Mouse (Mus musculus): Measurements from ENCODE around the gene Mdm2. TPM values are rescaled to one million over a fixed set of nuclear protein-coding genes. Genes with fewer than 3 reads are reported as not detected.

The Mdm2 gene
- polyA plus RNA-seq, 1 experiment, result 37.2 TPM

DNA sequence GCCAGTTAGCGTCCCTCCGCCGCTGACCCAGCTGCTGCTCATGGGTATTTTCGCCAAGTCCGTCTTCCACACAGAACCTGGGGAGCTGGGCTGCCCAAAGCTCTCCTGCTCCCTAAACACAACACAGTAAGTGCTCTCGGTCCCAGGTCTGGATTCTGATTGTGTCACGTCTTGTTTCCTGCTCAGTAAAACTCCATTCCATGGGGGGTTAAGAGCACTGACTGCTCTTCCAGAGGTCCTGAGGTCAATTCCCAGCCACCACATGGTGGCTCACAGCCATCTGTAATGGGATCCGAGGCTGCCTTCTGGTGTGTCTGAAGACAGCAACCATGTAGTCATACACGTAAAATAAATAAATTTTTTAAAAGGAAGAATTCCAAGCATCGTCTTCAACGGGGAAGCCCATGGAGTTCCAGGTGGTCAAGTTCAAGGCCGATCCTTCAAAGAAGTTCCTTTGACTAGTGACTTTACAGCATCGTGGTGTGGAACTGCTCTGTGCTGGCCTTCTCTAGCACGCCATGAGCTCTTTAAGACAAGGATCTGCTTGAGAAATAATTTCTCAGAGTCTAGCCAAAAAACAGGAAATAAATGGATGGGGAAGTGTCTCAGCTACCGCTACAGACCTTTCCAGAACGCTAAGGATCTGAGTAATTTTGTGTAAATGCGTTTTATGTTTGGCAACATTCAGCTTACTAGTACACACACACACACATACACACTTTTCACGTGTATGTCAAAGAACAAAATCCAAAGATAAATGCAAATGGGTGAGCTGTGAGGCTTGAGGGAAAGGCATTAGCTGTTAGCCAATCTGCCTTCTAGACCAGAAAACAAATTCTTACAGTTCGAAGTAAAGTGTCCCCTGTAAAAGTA is 26.0 kb downstream of the Mdm2 start:
- no peak for TF ChIP-seq POLR2A (IDR thresholded peaks at IDR 0.05; ENCODE audit: low read depth, low read length)
- no peak for TF ChIP-seq CTCF (IDR thresholded peaks at IDR 0.05; ENCODE audit: extremely low read depth, insufficient read depth, insufficient read length, insufficient replicate concordance)
- Histone ChIP-seq H3K27ac (ENCODE audit: insufficient read depth, low read length) (no peak overlapping the region), H3K36me3 (ENCODE audit: control insufficient read depth, insufficient read depth, low read length) (peaks cover 25% of the 10 kb centered on the region), H3K4me3 (ENCODE audit: extremely low read depth, insufficient read depth, insufficient read length) (no peak overlapping the region), H3K4me1 (ENCODE audit: control insufficient read depth, insufficient read depth, insufficient read length) (no peaks in the 10 kb centered on the region; the same call in 1 of the 2 replicates), H3K27me3 (ENCODE audit: control insufficient read depth, insufficient read depth, low read length) (no peaks in the 10 kb centered on the region)
- DNase-seq (ENCODE audit: low read depth in 1 of 2, low spot score in 2 of 2), result no peak
- 68% methylated on average over 19 of the region's 19 CpGs for WGBS

- H3K4me1 ChIP-seq (ENCODE audit: control insufficient read depth, insufficient read depth, insufficient read length), result no peaks in the 10 kb centered on the region; the same call in 1 of the 2 replicates
- 95% methylated on average over 9 of the region's 9 CpGs for WGBS
- H3K27me3 ChIP-seq (ENCODE audit: control insufficient read depth, insufficient read depth, low read length), result no peaks in the 10 kb centered on the region
- no peak overlapping the region for H3K4me3 ChIP-seq (ENCODE audit: extremely low read depth, insufficient read depth, insufficient read length)
- TF ChIP-seq POLR2A (IDR thresholded peaks at IDR 0.05; ENCODE audit: low read depth, low read length) (no peak), CTCF (IDR thresholded peaks at IDR 0.05; ENCODE audit: extremely low read depth, insufficient read depth, insufficient read length, insufficient replicate concordance) (no peak)
- no peak for DNase-seq (ENCODE audit: low read depth in 1 of 2, low spot score in 2 of 2)
- peaks cover 19% of the 10 kb centered on the region for H3K36me3 ChIP-seq (ENCODE audit: control insufficient read depth, insufficient read depth, low read length)
- no peak overlapping the region for H3K27ac ChIP-seq (ENCODE audit: insufficient read depth, low read length)
Observed at GRCm38 (mm10) chr10:117683734-117684037, 26.9 kb downstream of the Mdm2 start.

- whole genome bisulfite sequencing, result 93% methylated on average over 30 of the region's 30 CpGs
- Histone ChIP-seq H3K36me3 (ENCODE audit: control insufficient read depth, insufficient read depth, low read length) (peaks cover 16% of the 10 kb centered on the region), H3K4me3 (ENCODE audit: extremely low read depth, insufficient read depth, insufficient read length) (no peak overlapping the region), H3K27ac (ENCODE audit: insufficient read depth, low read length) (no peak overlapping the region), H3K4me1 (ENCODE audit: control insufficient read depth, insufficient read depth, insufficient read length) (no peaks in the 10 kb centered on the region; the same call in 1 of the 2 replicates), H3K27me3 (ENCODE audit: control insufficient read depth, insufficient read depth, low read length) (no peaks in the 10 kb centered on the region)
- no peak for TF ChIP-seq CTCF (IDR thresholded peaks at IDR 0.05; ENCODE audit: extremely low read depth, insufficient read depth, insufficient read length, insufficient replicate concordance)
- no peak for TF ChIP-seq POLR2A (IDR thresholded peaks at IDR 0.05; ENCODE audit: low read depth, low read length)
- no peak for DNase-seq (ENCODE audit: low read depth in 1 of 2, low spot score in 2 of 2)
Observed at GRCm38 (mm10) chr10:117682858-117683733, 27.5 kb downstream of the Mdm2 start.

DNA sequence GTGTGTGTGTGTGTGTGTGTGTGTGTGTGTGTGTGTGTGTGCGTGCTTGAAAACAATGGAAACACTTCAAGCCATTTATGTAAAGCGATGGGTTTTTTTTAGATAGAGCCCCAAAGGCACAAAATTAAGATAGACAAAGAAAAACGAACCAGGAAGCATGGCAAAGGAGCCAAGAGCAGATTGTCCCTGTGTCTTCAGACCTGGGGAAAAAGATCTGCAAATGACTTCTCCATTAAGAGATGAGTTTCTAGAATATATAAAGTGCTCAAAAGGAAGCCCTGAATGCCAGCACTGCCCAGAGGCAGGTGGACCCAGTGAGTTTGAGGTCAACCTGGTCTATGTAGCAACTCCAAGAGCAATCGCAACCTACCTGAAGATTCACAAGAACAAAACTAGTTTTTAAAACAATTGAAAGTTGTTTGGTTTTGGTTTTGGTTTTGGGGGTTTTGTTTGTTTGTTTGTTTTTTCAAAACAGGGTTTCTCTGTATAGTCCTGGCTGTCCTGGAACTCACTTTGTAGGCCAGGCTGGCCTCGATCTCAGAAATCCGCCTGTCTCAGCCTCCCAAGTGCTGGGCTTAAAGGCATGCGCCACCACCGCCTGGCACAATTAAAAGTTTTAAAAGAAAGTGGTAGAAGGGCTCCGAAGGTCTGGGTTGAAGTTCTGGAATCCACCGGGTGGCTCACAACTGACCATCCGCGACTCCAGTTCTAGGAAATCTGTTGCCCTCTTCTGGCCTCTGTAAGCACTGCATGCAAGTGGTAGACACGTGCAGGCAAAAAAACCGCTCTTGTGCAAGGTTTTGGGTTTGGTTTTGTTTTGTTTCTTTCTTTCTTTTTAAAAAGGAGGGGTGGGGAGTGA is 28.3 kb downstream of the Mdm2 start:
- DNase-seq (ENCODE audit: low read depth in 1 of 2, low spot score in 2 of 2), result peak in 1 of 2 experiments; percentile 22
- no peaks in the 10 kb centered on the region; the same call in 1 of the 2 replicates for H3K4me1 ChIP-seq (ENCODE audit: control insufficient read depth, insufficient read depth, insufficient read length)
- 82% methylated on average over 14 of the region's 14 CpGs for WGBS
- peak; percentile 20; the same call in 1 of the 2 replicates for TF ChIP-seq CTCF (IDR thresholded peaks at IDR 0.05; ENCODE audit: extremely low read depth, insufficient read depth, insufficient read length, insufficient replicate concordance)
- TF ChIP-seq POLR2A (IDR thresholded peaks at IDR 0.05; ENCODE audit: low read depth, low read length), result no peak
- no peak overlapping the region for H3K27ac ChIP-seq (ENCODE audit: insufficient read depth, low read length)
- peaks cover 16% of the 10 kb centered on the region for H3K36me3 ChIP-seq (ENCODE audit: control insufficient read depth, insufficient read depth, low read length)
- no peaks in the 10 kb centered on the region for H3K27me3 ChIP-seq (ENCODE audit: control insufficient read depth, insufficient read depth, low read length)
- H3K4me3 ChIP-seq (ENCODE audit: extremely low read depth, insufficient read depth, insufficient read length), result no peak overlapping the region

DNA sequence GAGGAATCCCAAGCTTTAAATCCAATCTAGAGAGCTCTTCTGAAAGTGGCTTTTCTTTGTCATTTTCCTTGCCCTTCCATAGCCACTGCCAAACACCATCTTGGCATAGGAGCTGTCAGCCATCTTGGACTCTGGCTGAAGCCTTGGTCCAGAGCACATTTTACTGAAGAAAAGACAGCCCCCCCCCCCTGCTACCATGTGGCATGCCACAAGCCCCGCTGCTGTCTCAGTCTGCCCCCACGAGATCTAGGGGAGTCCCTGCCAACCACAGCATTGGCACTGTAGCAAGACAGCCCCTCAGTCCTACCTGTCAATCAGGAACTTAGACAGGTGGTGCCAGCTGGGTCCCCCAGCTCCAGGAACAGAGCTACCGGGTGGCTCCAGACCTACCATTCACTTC is 29.0 kb downstream of the Mdm2 start:
- WGBS, result 37% methylated on average over 3 of the region's 3 CpGs
- no peak overlapping the region for H3K27ac ChIP-seq (ENCODE audit: insufficient read depth, low read length)
- no peaks in the 10 kb centered on the region for H3K27me3 ChIP-seq (ENCODE audit: control insufficient read depth, insufficient read depth, low read length)
- TF ChIP-seq POLR2A (IDR thresholded peaks at IDR 0.05; ENCODE audit: low read depth, low read length) (no peak), CTCF (IDR thresholded peaks at IDR 0.05; ENCODE audit: extremely low read depth, insufficient read depth, insufficient read length, insufficient replicate concordance) (no peak)
- no peak for DNase-seq (ENCODE audit: low read depth in 1 of 2, low spot score in 2 of 2)
- no peaks in the 10 kb centered on the region; the same call in 1 of the 2 replicates for H3K4me1 ChIP-seq (ENCODE audit: control insufficient read depth, insufficient read depth, insufficient read length)
- H3K4me3 ChIP-seq (ENCODE audit: extremely low read depth, insufficient read depth, insufficient read length), result no peak overlapping the region
- peaks cover 16% of the 10 kb centered on the region for H3K36me3 ChIP-seq (ENCODE audit: control insufficient read depth, insufficient read depth, low read length)

DNA sequence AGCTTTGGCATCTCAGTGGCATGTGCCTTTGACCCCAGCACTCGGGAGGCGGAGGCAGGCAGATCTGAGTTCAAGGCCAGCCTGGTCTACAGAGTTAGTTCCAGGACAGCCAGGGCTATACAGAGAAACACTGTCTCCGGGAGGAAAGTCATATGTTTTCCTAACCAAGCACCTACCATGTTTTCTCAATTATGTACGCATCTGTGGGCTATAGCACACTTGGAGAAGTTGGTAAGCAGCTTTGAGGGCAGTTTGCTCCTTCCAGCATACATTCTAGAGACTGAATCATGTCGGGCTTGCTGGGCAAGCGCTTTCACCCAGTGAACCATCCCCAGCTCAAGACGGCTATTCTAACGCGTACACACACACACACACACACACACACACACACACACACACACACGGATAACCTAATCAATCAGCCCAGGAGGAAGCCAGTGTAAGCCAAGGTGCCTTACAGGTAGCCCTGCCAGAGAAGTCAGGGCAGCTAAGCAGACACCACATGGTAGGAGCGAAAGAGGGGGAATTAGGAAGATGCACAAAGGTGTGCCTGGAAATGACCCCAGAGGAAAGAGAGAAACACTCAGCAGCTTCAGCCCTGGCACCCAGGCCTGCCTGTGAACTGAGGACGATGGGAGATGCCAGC is 29.6 kb downstream of the Mdm2 start:
- no peaks in the 10 kb centered on the region for H3K27me3 ChIP-seq (ENCODE audit: control insufficient read depth, insufficient read depth, low read length)
- DNase-seq (ENCODE audit: low read depth in 1 of 2, low spot score in 2 of 2), result no peak
- 92% methylated on average over 12 of the region's 12 CpGs for WGBS
- H3K27ac ChIP-seq (ENCODE audit: insufficient read depth, low read length), result no peak overlapping the region
- peaks cover 16% of the 10 kb centered on the region for H3K36me3 ChIP-seq (ENCODE audit: control insufficient read depth, insufficient read depth, low read length)
- H3K4me1 ChIP-seq (ENCODE audit: control insufficient read depth, insufficient read depth, insufficient read length), result no peaks in the 10 kb centered on the region
- TF ChIP-seq CTCF (IDR thresholded peaks at IDR 0.05; ENCODE audit: extremely low read depth, insufficient read depth, insufficient read length, insufficient replicate concordance), result no peak
- TF ChIP-seq POLR2A (IDR thresholded peaks at IDR 0.05; ENCODE audit: low read depth, low read length), result no peak
- H3K4me3 ChIP-seq (ENCODE audit: extremely low read depth, insufficient read depth, insufficient read length), result no peak overlapping the region
